Mouse (Mus musculus) erythroblast, adult 5-6 weeks (primary cell): ENCODE data around the gene Acsl5. TPM values are rescaled to one million over a fixed set of nuclear protein-coding genes. Genes with fewer than 3 reads are reported as not detected.

ENCODE experiments used
- ATAC-seq: replicated peaks from 2 replicates; pipeline ENCODE4 v1.8.0; 2016; ENCODE audit warnings: moderate number of reproducible peaks, mild to moderate bottlenecking, moderate TSS enrichment, inconsistent platforms; ENCODE audit not compliant: poor library complexity, low FRiP score, severe bottlenecking
- total RNA-seq, 2 experiments: library from RNA; stranded (forward) in 1 of 2; stranded (reverse) in 1 of 2; fragments of 150-400 nt in 1 of 2; fragments of 200-764, 138-1000 nt in 1 of 2; gene quantifications; 2 replicates each; pipeline versions ENCODE4 v1.2.3 to v1.2.4; 2015 to 2017; ENCODE audit warnings: low replicate concordance in 2 of 2

Gene Acsl5
- total RNA-seq, 2 experiments from 2014 or later, result 27.5 to 39.6 TPM

GRCm38 (mm10) chr19:55316109-55316714 is 64.5 kb downstream of the Acsl5 start, which contains the start of gene Vti1a:
Vti1a (plus strand) TSS chr19:55316295.
- ATAC-seq, result peak; percentile 88

GRCm38 (mm10) chr19:55316901-55317300 is 65.2 kb downstream of the Acsl5 start:
- ATAC-seq, result no peak

GRCm38 (mm10) chr19:55319036-55319435 is 67.3 kb downstream of the Acsl5 start:
- ATAC-seq, result no peak

- ATAC-seq, result no peak
Measured at GRCm38 (mm10) chr19:55319521-55319920, 67.8 kb downstream of the Acsl5 start.

- no peak for ATAC-seq
Measured at GRCm38 (mm10) chr19:55322604-55323003, 70.9 kb downstream of the Acsl5 start.

- no peak for ATAC-seq
Measured at GRCm38 (mm10) chr19:55327510-55327909, 75.8 kb downstream of the Acsl5 start.

- no peak for ATAC-seq
Measured at GRCm38 (mm10) chr19:55331776-55332175, 80.0 kb downstream of the Acsl5 start.

- peak; percentile 89 for ATAC-seq
Measured at GRCm38 (mm10) chr19:55332641-55333268, 81.0 kb downstream of the Acsl5 start.

GRCm38 (mm10) chr19:55335881-55336280 is 84.1 kb downstream of the Acsl5 start:
- ATAC-seq, result no peak

- no peak for ATAC-seq
Measured at GRCm38 (mm10) chr19:55336441-55336840, 84.7 kb downstream of the Acsl5 start.

GRCm38 (mm10) chr19:55337066-55337465 is 85.3 kb downstream of the Acsl5 start:
- no peak for ATAC-seq

GRCm38 (mm10) chr19:55337664-55338063 is 85.9 kb downstream of the Acsl5 start:
- no peak for ATAC-seq

- ATAC-seq, result no peak
Measured at GRCm38 (mm10) chr19:55340521-55340920, 88.8 kb downstream of the Acsl5 start.

GRCm38 (mm10) chr19:55341377-55341776 is 89.6 kb downstream of the Acsl5 start:
- no peak for ATAC-seq

- no peak for ATAC-seq
Measured at GRCm38 (mm10) chr19:55342423-55342822, 90.7 kb downstream of the Acsl5 start.

GRCm38 (mm10) chr19:55343274-55343673 is 91.5 kb downstream of the Acsl5 start:
- ATAC-seq, result no peak

Other genes with a start within 250 kb of the Acsl5 start
- 0.38 and 1.0 TPM in 2 replicates for gene Gpam, start 124.7 kb upstream of the Acsl5 start, total RNA-seq (2015; ENCODE audit: low replicate concordance)
- 1.7 and 1.9 TPM in 2 replicates for gene Gpam, start 124.7 kb upstream of the Acsl5 start, total RNA-seq (2017; ENCODE audit: low replicate concordance)
- gene Tectb, start 71.2 kb upstream of the Acsl5 start, total RNA-seq (2015; ENCODE audit: low replicate concordance), result not detected in 2 replicates
- not detected in 2 replicates for gene Tectb, start 71.2 kb upstream of the Acsl5 start, total RNA-seq (2017; ENCODE audit: low replicate concordance)
- 0.58 TPM in 1 of 2 replicates, not detected in the other for gene Gucy2g, start 10.7 kb upstream of the Acsl5 start, total RNA-seq (2015; ENCODE audit: low replicate concordance)
- gene Gucy2g, start 10.7 kb upstream of the Acsl5 start, total RNA-seq (2017; ENCODE audit: low replicate concordance), result not detected in 2 replicates
- 12.7 and 17.5 TPM in 2 replicates for gene Zdhhc6, start 64.1 kb downstream of the Acsl5 start, total RNA-seq (2015; ENCODE audit: low replicate concordance)
- gene Zdhhc6, start 64.1 kb downstream of the Acsl5 start, total RNA-seq (2017; ENCODE audit: low replicate concordance), result 10.0 and 11.8 TPM in 2 replicates
- gene Vti1a, start 64.4 kb downstream of the Acsl5 start, total RNA-seq (2015; ENCODE audit: low replicate concordance), result 10.2 and 16.9 TPM in 2 replicates
- 18.0 and 19.2 TPM in 2 replicates for gene Vti1a, start 64.4 kb downstream of the Acsl5 start, total RNA-seq (2017; ENCODE audit: low replicate concordance)